Mouse (Mus musculus): Measurements from ENCODE around the gene Gls.

Gene Gls

DNA sequence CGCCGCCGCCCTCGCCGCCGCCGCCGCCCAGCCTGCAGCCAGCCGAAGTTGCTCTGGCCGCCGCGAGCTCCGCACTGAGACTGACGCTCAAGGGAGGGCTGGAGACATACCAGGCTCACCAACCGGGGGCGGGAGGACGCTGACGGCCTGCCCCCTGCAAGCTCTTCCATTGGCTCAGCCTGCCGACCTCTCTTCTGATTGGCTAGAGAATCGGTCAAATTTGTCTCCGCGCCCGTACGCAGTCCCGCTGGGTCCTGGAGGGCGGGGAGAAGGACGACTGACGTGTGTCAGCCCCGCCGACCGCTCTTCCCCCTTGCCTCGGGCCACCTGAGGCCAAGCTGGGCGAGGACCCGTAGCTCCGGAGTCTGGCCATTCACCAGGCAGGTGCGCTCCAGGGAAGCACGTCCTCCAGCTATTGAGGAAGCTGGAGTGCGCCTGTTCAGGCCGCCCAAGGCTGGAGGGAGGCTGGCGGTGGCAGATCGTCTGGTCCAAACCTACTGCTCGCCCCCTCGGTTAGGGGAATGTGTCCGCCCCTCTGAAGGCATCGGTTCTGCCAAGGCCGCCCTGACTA lies at the start of gene Gls:
Gene Gls, minus strand, starts transcription at position 90 of the 571 bp plus-strand sequence.
- peak; percentile 98 to 99 for DNase-seq (ENCODE audit: inconsistent age in 2 of 2, low spot score in 1 of 2)

DNA sequence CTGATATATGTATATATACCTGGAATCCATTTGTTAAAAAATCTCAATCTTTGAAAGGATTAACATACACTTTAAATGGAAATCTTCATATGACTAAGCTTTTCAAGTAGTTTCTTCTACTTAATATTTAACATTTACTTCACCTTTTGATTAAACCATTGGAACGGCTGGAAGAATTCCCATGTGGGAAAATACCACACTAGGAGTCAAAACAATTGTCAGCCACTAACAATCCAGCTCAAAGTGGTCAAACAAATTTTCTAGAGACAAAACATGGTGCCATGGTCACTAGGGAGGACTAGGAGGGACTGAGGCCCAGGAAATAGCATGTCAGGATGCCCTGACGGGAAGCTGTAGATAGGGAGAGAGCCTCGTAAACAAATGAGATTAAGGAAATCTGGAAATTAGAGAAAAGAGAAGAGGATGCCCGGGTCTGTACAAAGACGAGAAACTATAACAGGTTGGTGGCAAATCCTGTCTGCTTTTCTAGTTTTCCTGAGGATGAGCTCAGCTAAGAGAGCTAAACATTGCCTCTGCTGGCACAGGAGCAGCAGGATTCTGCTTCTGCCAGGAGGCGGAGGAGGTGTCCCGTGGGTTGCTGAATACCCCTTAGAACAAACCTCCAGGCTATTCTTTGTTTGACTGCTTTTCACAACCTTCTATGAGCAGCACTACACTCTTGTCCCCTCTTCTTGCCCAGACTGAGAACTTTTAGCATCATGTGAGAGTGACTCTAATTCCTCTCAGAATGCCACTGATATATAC lies 47.0 kb upstream of the Gls start:
- no peak for DNase-seq (ENCODE audit: inconsistent age in 2 of 2, low spot score in 1 of 2)

DNA sequence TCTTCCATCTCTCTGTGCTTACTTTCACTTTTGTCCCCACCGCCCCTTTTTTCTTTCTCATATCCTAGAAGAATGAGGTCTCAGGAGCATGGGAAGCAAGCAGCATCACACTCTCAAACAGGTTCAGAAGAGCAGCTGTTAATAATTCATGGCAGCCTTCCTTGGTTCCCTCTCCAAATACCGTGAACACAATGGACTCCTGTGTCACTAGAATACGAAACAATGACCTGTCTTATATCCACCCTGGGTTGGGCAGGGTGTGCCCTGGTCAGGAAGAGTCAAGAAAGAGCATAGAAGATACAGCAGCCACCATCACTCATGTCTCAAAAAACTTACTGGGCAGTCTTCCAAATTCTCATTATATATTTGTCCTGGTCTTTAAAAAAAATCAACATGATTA lies 46.3 kb upstream of the Gls start:
- DNase-seq (ENCODE audit: inconsistent age in 2 of 2, low spot score in 1 of 2), result no peak

DNA sequence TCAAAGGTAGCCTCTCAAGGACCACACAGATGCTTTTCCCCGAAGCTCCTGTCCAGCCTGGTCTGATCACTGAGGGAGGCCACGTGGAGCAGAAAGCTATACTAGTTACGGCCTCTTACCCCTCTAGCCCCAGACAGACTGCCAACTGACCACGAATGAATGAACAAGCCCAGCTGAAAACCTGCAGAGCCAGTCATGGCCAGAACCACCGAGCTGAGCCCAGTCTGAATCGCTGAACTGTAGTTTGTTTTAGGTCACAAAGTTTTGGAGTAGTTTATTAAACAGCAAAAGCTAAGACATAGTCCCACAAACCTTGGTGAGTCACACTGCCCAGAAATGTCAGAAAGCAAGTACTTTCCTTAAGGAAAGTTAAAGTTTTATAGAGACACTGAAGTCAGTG lies 45.0 kb upstream of the Gls start:
- no peak for DNase-seq (ENCODE audit: inconsistent age in 2 of 2, low spot score in 1 of 2)

DNA sequence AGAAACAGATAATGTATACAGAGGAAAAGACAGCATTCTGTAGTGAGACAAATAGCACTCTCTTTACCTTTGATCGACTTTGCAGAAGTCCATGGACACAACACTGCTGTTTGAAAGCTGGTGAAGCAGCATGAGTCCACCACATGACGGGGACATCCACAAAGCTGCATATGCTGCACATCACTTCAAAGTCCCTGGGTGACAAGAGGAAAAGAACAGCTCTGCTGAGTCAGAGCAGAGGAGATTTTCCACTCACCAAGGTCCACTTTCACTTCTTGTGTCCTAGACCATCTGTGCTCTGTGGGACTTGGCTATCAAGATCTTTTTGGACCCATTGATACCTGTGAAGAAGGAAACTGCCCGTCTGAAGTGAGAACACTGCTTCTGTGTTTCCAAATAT lies 41.2 kb upstream of the Gls start:
- peak; percentile 14 to 58 for DNase-seq (ENCODE audit: inconsistent age in 2 of 2, low spot score in 1 of 2)

DNA sequence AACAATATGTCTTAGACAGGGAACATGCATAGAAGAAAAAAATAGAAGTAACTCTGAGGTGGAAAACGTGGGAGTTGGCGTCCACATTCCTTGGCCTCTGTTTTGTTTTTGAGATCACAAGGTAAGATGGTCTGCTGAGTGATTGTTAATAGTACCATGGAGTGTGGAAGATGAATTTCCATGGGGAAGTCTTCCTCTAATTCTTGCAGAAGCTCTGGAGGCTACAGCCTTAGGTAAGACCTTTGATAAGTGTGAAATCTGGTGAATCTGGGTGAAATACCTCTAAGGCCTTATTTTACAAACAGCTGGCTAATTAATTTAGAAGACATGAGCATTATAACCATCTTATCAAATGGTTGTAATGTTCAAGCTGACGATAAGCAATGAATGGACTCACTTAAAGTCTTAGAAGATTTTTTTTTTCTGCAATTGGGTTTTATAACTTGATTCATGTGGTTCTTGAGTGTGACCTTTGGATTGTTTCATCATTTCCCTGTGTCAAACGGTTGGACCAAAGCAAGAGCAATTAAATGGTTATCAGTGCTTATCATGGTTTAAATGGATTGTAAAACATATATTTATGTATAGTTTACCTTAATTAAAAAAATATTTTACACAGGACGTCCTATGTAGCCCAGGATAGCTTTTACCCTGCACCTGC lies 39.1 kb upstream of the Gls start:
- DNase-seq (ENCODE audit: inconsistent age in 2 of 2, low spot score in 1 of 2), result no peak

DNA sequence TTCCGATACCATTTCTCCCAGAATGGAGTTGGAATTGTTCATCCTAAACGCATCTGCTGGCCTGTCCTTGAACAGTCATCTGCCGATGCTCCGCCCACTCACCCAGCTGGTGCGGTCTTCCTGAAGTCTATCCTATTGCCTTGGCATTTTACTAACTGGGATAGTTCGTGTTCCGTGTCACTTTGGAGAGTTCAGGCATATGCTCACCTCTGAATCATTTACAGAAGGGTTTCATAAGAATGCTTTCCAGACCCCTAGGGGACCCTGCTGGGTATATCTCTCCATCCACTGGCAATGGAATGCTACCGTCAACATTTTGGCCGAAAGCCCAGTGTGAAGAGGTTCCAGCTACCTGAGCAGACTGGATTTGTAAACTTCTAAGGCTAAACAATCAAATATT lies 37.3 kb upstream of the Gls start:
- peak; percentile 46 to 73 for DNase-seq (ENCODE audit: inconsistent age in 2 of 2, low spot score in 1 of 2)

DNA sequence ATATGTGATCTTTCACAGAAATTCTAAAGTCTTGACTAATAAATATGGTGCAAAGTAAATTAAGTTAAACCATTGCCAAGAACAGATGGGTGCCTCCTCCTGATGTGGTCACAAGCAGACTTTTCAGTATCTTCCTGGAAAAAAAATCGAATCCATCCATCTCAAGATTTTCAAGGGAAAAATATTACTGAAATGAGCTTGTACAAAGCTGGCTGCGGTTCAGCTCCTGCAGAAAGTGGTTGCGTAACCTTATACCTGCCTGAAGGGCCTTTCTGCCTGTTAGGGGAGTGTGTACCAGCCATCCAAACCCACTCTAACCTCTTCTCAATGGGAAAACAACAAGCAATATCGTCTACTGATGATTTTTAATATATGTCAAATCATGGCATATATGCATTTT lies 36.6 kb upstream of the Gls start:
- no peak for DNase-seq (ENCODE audit: inconsistent age in 2 of 2, low spot score in 1 of 2)

DNA sequence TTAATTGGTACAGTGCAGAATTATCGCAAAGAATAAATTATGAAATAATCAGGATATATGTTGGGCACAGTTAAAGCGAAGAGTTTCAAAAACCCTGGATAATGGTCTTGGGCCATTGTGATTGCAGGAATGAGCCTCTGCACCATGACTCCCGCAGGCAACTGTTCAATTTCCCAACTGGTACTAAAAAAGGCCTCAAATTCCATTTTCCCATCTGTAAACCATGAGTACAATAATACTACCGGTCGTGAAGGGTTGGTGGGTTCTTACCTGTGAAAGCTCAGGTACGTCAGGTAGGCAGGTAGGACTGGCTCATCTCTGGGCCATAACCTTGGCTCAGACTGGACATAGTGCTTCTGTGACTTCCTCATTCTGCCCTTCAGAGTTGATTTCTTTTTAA lies 35.0 kb upstream of the Gls start:
- no peak for DNase-seq (ENCODE audit: inconsistent age in 2 of 2, low spot score in 1 of 2)

DNA sequence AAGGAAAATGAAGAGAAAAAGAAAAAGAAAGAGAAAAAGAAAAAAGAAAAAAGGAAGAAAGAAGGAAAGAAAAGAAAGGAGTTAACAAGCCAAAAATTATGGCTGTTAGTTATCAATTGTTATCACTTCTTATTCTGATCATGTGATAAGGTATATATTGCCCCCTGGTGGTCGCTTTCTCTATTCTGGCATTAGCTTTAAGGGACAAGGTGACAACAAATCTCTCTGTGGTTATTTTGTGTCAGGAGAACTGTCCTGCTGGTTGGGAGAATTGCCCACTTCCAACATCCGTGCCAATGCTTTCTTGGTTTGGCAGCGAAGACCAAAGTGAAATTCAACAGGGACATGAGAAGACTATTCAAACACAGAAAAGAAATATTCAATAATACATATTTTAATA lies 34.6 kb upstream of the Gls start:
- DNase-seq (ENCODE audit: inconsistent age in 2 of 2, low spot score in 1 of 2), result peak; percentile 29 to 87

DNA sequence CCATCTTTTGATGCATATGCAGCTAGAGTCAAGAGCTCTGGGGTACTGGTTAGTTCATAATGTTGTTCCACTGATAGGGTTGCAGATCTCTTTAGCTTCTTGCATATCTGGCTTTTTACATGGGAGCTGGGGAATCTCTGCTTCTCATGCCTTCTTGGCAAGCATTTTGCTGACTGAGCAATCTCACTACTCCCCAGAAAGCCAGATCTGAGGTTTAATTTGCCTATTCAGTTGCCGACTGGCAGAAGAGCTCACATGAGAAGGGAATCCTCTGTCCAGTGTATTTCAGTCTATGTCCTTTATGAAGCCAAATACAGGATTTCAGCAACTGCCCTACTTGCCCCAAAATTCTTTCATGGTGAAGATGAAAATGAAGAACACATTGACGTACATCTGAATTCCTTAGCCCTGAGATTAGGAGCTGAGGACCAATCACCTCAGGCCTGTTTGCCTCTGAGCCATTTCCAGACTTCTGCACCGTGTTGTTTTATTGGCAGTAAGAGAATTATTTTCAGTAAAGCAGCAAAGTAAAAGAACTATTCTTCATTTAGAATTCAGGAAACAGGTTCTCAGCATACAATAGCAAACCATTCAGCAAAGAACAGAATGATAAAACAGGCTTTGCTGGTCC lies 33.0 kb upstream of the Gls start:
- DNase-seq (ENCODE audit: inconsistent age in 2 of 2, low spot score in 1 of 2), result no peak

DNA sequence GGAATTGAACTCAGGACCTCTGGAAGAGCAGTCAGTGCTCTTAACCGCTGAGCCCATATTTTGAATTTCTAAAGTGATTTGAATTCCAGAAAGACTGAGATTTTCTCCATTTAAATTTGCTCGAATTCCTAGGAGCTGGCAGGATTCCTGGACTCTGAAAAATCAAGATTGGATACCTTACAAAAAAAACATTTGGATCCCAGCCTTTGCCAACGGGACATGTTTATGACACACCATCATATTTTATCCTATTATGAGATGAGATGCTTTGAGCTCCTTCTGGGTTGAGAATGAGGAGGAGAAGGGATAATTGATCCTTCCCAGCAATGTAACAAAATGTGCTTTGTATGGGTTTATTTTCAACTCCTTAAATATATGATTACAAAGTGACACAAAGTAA lies 31.3 kb upstream of the Gls start:
- peak in 1 of 2 experiments; percentile 22 for DNase-seq (ENCODE audit: inconsistent age in 2 of 2, low spot score in 1 of 2)

DNA sequence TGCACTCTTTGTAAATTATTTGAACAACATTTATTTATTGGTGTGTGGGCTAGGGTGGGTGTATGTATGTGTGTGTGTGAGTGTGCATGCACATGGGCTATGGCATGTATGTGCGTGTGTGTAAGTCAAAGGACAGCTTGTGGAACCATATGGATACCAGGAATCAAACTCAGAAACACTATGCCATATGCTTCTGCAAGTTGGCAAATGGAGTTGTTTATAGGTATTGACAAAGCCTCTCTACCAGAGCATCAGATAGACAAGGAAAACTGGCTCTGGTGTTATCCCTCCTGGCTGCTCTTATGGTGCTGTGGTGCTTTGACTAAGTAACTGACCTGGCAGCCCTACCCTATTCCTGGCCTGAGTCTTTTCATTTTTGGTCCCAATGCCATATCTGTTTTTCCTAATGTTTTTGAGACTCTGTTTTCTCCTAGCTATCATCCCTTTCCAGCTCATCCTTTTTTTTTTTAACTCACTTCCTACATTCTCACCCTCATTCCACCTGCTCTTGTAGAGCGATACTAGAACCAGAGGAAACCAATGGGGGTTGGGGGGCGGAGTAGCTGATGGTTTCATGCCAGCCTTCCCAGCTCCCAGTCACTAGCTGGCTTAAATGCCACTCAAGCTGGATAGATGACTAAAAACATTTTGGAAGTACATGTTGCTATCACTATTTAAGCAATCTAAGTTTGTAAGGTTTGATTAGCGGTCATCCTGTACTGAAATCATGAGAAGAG lies 27.5 kb upstream of the Gls start:
- no peak for DNase-seq (ENCODE audit: inconsistent age in 2 of 2, low spot score in 1 of 2)

DNA sequence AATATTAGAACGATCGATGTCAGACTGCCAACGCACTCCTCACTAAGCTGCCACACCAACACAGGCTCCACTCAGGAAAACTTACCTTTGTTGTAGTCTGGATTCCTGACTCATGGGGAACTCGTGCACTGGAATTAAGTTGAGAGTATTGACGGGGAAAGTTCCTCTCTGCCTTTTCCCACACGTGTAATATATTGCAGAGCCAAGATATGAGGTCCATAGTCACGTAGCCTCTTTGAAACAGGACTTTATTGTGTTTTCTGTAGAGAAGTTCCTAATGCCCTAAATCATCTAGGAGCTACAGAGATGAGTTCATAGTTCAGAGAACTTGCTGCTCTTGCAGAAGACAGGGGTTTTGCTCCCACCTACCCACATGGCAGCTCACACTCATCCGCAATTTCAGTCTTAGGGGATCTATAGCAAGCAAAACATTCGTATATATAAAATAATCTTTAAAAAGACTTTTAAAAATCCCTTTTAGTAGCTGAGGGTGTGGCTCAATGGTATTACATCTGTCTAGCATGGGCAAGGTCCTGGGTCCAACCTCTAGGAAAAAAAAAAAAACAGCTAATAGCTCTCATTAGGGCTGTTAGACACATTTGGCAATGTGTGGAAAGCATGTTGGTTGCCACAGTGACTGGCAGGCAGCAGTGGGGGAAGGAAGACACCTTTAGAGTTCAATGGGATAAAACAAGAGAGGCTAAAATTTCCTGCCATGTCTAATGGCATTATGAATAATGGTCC lies 25.1 kb upstream of the Gls start:
- no peak for DNase-seq (ENCODE audit: inconsistent age in 2 of 2, low spot score in 1 of 2)

DNA sequence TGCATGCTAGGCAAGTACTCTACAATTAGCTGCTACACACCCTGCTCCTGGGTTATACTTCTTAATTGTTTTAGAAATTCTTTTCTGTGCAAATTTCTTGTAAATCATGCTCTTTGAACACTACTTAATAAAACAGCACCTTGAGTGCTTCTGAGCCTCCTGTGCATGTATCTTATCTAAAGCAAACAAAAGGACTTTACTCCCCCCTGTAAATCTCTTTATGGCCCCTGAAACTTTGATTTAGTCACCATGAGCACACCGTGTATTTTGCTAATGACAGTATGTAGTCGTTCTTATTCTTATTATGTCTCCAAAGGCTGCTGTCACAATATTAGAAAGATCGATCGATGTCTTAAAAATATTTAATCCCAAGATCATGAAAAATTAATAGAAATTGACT lies 23.9 kb upstream of the Gls start:
- no peak for DNase-seq (ENCODE audit: inconsistent age in 2 of 2, low spot score in 1 of 2)

DNA sequence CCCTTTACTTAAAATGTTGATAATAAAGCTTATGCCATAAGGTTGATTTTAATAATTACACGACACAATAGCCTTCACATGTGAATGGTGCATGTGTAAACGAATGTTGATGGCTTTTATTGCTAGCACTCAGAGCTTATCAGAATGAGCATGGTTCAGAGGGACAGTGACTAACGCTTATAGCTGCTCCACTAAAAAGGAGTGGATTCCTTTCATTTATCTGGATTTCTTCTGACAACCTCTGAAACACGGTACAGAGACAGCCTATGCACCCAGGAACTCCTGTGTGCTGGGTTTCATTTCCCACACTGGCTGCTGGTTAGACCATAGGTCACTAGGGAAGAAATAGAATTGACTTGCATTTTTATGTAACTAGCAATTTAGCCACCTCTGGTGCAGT lies 23.2 kb upstream of the Gls start:
- DNase-seq (ENCODE audit: inconsistent age in 2 of 2, low spot score in 1 of 2), result no peak

DNA sequence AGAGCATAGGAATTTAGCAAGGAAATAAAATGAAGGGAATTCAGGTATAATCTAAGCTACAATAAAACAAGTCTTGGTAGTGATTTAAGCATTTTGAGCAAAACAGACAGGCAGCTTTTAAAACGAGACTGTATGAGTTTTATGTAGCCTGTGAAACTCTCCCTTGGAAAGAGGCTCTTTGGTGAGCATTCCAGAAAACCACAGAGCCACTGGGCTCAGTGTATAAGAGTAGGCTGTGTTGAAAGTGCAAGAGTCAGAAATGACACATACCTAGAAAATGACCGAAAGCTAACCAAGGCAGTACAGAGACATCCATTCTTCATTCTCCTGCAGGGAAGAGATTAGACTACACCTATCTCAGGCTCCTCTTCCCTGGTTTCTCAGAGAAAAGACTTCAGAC lies 21.4 kb upstream of the Gls start:
- DNase-seq (ENCODE audit: inconsistent age in 2 of 2, low spot score in 1 of 2), result no peak

DNA sequence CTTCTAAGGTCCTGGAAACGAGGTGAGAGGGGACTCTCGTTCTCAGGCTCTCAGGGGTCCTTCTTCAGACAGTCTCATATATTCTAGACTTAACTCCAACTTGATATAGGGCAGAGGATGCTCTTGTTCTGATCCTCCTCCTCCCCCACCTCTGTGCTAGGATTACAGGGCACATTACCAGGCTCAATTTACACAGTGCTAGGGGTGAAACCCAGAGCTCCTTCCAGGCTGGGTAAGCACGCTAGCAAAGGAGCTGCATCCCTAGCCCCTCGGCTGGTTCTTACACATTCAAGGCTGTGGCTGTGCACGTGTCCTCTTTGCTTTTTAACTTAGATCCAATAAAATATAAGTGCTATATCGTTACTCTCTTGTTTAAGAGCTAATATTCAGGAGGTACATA lies 20.4 kb upstream of the Gls start:
- no peak for DNase-seq (ENCODE audit: inconsistent age in 2 of 2, low spot score in 1 of 2)

DNA sequence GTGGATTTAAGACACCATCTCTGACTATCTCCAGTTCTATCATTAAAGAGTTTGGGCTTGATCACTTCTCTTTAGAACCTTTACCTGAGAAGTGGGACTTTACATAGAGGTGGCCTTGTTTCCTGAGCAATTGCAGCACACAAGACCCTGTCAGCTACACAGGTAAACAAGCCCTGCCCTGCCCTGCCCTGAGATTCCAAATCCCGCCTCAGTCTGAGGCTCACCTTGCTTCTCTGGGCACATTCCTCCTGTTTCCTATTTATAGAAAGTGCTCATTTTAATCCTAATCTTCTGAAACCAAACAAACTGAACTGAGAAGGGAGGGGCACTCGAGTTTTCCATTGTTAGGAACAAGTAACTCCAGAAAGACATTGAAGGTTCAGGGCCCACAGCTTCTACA lies 19.4 kb upstream of the Gls start:
- DNase-seq (ENCODE audit: inconsistent age in 2 of 2, low spot score in 1 of 2), result no peak

DNA sequence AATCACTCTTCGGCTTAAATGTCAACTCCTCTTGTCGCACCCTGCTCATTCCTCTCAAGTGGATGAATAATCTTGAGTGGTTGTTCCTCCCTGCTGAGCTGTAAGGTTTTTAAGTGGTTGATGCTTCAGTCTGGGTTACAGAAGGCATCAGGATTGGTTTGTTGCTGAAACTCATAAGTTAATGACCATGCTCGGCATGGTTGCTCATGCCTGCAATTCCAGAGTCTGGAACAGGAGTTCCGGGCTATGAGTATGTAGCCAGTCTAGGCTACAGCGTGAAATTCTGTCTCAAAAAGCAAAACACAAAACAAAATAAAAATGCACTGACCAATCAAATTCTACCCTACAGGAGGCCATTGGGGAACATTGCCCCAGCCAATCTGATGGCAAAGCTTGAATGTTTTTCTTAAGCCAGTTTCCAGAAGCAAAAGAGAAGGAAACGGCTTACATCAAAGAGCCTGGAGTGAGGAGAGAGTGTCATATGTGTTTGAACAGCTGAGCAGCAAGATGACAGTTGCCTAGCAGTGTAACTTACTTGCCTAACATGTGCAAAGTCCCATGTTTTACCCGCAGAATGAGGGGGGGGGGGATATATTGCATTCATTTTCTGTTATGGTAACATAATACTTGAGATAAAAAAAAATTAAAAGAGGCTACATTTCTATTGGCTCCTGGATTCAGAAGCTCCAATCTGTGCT lies 18.2 kb upstream of the Gls start:
- DNase-seq (ENCODE audit: inconsistent age in 2 of 2, low spot score in 1 of 2), result no peak
